Mouse (Mus musculus) hematopoietic stem cell, adult 5-6 weeks (primary cell): ENCODE data around the gene Gm16430. TPM values are rescaled to one million over a fixed set of nuclear protein-coding genes. Genes with fewer than 3 reads are reported as not detected.
"Not testable (repeated sequence)": the region's sequence is repeated elsewhere in the genome, so short reads cannot be mapped to it uniquely, and the experiment has no call there.

ENCODE experiments used
- ATAC-seq, 2 experiments: fragments of 125-278 bp in 1 of 2; replicated peaks in 1 of 2; 2 replicates each; pipeline ENCODE4 v1.8.0; 2016 to 2017; ENCODE audit warnings: inconsistent platforms in 2 of 2, mild to moderate bottlenecking in 2 of 2, moderate number of reproducible peaks in 2 of 2, low read depth in 1 of 2, moderate TSS enrichment in 1 of 2; ENCODE audit not compliant: low FRiP score in 2 of 2, poor library complexity in 2 of 2, severe bottlenecking in 2 of 2, insufficient read depth in 1 of 2, low TSS enrichment in 1 of 2
- total RNA-seq: library from RNA; stranded (forward); fragments of 172-1452, 232-1000 nt; gene quantifications from 2 replicates; pipeline ENCODE4 v1.2.3, GENCODE M21; 2017

Gene Gm16430
- total RNA-seq: not detected in 2 replicates

DNA sequence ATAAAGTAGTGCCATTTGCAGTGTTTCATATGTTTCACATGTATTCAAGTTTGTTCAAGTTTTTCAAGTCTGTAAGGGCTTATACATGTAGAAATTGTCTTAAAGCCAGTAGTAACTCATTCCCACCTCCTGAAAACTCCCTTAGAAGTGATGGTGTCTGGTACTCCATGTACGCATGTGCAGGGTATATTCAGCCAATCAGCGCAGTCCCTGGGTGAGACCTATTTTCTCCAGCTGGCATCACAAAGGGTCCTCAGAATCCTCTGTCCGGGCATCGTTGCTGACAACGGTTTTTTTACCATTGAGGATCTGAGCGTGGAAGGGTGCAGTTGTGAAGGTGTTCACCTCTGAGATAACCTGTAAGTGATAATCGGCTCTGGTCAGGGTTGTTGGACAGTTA is at the start of gene Gm16430:
Gene Gm16430, plus strand, starts transcription at position 301 of the 400 bp plus-strand sequence.
- not testable (repeated sequence) for ATAC-seq

Other genes with a start within 250 kb of the Gm16430 start
- gene Gm16405, start 91.0 kb upstream of the Gm16430 start, total RNA-seq: not detected in 2 replicates